Mouse (Mus musculus) large intestine, adult 2 months (tissue): Measurements from ENCODE around the gene Rpl18. TPM values are rescaled to one million over a fixed set of nuclear protein-coding genes. Genes with fewer than 3 reads are reported as not detected.

Experiments used
- DNase-seq: peaks from one replicate; pipeline ENCODE4 v3.0.0-alpha.2; 2012; ENCODE audit warnings: low read depth, low spot score
- WGBS: fragments of 180-500 bp; shearing (Covaris S2); methylation state at CpG from one replicate; pipeline ENCODE4 v1.1.7; 2018; 5-methylcytosine and 5-hydroxymethylcytosine counted together
- polyA plus RNA-seq: library from polyadenylated mRNA; depleted of rRNA; stranded (reverse); fragments of >200 nt; gene quantifications from 2 replicates; pipeline ENCODE4 v1.2.3, GENCODE M21; 2012

The Rpl18 gene
- polyA plus RNA-seq, 1 experiment, result 1,915 TPM

DNA sequence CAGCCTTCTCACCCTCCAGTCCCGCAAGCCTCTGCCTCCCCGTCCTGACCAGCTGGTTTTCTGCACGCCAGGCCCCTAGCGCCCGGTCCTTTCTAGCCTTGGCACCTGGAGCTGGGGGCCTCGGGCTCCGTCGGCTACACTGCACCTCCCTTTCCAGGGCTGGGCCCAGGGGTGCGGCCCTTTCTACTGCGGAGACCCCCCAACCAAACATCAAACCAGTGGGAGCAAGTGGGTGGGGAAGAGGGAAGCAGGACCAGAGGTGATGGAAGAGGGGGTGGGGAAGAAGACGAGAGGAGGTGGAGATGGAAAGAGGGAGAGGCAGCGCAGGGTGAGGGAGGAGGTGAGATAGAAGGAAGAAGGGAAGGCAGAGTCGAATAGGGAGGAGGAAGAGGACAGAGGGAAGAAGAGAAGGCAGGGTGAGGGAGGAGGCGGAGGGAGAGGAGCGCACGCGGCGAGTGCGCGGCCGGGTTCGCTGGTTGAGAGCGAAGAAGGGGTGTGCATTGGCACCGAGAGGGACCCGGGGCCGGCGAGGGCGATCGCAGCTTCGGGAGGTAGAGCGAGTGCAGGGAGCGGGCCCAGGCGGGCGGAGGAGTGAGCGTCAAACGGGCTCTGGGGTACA is 15.6 kb upstream of the Rpl18 start, which contains the start of gene Car11:
Gene Car11 (plus strand): TSS at position 321 of the 619 bp plus-strand sequence.
- no peak for DNase-seq
- 8% methylated on average over 36 of the region's 36 CpGs for WGBS

DNA sequence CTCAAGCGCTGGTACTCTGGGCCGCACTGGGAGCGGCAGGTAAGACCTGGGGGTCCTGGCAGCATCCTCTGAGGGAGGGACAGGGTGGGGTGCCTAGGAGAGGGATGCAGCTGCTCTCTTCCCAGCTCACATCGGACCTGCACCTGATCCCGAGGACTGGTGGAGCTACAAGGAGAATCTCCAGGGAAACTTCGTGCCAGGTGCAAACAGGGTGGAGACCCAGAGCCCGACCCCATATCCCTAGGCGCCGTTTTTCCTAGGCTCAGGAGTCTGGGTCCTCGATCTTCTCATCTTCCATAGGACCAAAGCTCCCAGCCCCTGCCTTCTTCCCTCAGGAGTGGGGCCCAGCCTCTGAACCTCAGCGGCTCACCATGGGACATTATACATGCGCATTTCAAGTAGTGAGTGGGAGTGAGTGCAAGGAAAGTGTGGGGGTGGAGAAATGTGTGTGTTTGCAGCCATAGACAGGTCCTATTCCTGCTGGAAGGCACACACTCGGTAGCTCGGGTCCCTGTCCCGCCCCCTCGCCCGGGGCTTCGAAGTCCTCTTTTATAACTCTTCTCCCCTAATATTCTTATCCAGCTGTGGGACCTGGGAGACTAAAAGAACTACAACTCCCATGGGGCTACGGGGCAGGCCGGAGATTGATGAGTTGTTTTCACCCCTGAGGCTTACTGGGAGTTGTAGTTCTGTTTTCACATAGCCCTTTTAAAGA is 14.8 kb upstream of the Rpl18 start:
- DNase-seq, result no peak
- WGBS, result 3% methylated on average over 20 of the region's 20 CpGs

DNA sequence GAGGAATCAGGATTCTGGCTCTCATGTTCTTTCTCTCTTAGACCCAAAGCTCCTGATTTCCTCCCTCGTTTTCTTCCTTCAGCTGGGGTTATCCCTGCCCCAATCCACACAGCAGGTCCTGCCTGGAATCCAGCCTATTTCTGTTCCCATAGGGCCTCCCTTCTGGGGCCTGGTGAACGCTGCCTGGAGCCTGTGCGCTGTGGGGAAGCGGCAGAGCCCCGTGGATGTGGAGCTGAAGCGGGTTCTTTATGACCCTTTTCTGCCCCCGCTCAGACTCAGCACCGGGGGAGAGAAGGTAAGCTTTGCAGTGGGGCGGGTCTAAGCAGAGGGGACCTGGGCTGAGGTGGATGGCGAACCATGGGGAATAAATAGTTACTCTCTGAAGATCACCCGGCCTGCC is 14.2 kb upstream of the Rpl18 start:
- DNase-seq, result no peak
- 35% methylated on average over 11 of the region's 11 CpGs for WGBS

DNA sequence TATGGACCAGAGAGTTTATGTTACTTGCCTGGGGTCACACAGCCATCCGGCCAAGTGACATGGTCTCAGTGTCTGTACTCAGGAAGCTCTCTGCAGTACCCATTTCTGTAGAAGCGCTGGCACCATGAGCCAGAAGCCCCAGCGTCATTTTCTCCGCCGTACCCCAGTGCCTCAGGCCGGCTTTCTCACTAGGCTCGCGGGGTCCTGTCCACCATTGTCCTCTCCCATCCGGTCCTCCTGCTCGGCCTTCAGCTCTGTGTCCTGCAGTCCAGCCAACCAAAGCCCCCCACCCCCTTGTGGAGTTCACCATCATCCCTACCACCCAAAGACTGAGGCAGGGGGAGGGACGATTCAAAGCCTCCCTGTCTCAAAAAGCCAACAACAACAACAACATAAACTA is 13.7 kb upstream of the Rpl18 start:
- DNase-seq, result no peak
- WGBS, result 87% methylated on average over 11 of the region's 11 CpGs

DNA sequence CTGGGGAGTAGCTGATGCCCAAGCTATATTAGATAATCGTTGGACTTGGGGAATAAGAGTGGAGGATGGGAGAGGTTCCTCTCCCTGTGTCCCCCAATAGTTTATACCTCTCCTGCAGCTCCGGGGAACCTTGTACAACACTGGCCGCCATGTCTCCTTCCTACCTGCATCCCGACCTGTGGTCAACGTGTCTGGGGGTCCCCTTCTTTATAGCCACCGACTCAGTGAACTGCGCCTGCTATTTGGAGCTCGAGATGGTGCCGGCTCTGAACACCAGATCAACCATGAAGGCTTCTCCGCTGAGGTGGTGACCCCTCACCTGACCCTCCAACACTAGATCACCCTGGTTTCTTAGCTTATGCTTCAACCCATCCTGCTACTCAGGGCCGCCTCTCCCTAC is 12.9 kb upstream of the Rpl18 start:
- DNase-seq, result no peak
- 90% methylated on average over 11 of the region's 11 CpGs for WGBS

DNA sequence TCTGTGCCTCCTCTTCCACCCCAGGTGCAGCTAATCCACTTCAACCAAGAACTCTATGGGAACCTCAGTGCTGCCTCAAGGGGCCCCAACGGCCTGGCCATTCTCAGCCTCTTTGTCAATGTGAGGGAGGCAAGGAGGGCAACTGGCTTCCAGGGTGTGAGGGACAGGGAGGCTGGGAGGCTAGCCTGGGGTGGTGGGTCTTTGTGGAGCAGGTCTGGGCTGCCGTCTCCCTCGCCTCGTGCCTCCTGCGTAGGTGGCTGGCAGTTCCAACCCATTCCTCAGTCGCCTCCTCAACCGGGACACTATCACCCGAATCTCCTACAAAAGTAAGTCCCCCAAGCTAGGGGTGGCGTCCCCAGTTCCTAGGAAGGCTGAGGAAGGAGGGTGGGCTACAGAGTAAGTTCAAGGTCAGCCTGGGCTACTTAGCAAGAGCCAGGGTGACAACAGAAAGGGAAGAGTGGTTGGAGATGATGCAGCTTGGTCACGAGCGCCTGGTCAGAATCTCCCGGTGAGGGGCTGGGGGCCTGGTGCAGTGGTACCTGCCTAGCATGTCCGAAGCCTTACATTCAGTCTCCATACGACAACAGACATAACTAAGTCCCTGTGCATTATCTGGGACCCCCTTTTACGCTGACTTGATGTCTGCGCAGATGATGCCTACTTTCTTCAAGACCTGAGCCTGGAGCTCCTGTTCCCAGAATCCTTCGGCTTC is 12.3 kb upstream of the Rpl18 start:
- 92% methylated on average over 17 of the region's 17 CpGs for WGBS
- no peak for DNase-seq

DNA sequence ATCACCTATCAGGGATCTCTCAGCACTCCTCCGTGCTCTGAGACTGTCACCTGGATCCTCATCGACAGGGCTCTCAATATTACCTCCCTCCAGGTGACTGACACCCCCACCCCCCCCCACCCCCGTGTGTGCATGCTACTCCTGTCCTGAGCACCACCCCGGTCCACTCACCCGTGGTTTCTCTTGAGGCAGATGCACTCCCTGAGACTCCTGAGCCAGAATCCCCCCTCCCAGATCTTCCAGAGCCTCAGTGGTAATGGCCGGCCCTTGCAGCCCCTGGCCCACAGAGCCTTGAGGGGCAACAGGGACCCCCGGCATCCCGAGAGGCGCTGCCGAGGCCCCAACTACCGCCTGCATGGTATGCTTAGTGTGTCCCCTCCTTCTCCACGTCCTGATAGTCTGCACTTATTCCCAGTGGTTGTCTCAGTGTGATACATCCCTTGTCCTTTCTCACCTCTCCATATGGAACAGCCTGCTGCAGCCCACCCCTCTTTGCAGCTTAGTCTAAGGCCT is 11.7 kb upstream of the Rpl18 start:
- WGBS, result 35% methylated on average over 12 of the region's 12 CpGs

DNA sequence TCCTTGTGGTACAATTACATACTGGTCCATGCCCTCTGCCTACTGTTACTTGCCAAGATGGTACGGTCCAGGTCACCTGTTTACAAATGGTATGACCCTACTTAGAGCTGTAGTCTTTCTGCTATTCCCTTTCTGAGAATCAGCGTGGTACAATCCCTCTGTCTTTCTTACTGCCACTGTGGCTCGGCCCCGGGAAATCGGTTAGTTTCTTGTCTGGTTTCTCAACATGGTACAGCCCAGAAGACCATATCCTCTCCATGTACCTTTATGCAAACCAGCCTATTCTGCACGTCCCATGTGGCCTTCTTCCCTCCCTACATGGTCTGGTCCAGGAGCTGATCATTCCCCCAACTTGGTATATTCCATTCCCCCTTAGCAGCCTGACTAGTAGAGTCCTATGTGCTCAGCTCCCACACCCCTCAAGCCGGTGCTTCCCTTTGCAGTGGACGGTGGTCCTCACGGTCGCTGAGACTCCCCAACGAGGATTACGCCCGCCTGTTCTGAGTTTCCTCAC is 11.2 kb upstream of the Rpl18 start:
- DNase-seq, result no peak
- under 1% methylated on average over 13 of the region's 13 CpGs for WGBS

More for the DNA sequence above, 11.7 kb upstream of the Rpl18 start:
- DNase-seq, result no peak

DNA sequence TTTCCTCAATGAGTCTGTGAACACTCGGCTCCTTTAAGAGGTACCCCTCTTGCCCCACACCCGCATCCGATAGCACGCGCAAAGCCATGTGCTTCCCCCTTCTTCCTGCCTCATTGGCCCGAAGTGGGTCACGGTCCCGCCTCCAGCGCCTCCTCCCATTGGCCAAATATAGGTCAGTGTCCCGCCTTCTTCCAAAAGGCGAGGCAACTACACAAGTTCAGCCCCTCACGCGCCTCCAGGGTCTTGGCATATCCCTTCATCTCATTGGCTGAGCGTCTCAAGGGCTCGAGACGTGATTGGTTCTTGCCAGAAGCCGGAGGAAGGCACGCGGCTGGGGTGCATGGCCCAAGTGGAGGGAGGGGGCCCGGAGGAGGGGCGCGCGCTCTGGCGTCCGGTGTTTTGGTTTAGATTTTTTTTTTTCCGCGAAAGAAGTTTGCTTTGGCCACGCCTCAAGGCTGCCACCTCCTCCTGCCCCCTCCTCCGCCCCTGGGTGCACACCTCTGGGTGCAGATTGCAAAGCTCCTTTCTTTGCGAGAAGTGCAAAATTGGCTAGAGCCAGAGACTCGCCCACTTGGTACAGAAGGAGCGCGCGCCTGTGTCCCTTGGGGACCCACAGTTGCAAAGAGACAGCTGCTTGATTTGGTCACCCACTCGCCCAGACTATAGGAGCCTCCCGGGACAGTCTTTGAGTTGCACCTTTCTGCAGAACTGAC is 10.4 kb upstream of the Rpl18 start, which contains the start of gene Dbp:
Gene Dbp (plus strand): TSS at position 359 of the 713 bp plus-strand sequence.
- DNase-seq, result no peak
- under 1% methylated on average over 36 of the region's 36 CpGs for WGBS

DNA sequence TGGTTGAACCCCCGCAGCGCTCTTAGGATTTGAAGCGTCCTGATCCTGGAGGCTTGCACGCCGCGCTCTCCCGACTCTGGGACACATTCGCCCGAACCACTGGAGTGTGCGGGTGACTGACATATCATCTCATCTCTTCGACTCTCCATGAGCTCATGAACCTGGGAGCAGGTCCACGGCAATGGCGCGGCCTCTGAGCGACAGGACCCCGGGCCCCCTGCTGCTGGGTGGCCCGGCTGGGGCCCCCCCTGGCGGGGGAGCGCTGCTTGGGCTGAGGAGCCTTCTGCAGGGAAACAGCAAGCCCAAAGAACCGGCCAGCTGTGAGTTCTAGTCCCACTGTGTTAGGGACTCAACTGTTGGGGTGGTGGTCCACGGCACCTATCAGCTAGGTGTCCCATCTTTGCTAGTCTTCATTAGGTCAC is 9.8 kb upstream of the Rpl18 start:
- under 1% methylated on average over 21 of the region's 21 CpGs for WGBS
- DNase-seq, result no peak

DNA sequence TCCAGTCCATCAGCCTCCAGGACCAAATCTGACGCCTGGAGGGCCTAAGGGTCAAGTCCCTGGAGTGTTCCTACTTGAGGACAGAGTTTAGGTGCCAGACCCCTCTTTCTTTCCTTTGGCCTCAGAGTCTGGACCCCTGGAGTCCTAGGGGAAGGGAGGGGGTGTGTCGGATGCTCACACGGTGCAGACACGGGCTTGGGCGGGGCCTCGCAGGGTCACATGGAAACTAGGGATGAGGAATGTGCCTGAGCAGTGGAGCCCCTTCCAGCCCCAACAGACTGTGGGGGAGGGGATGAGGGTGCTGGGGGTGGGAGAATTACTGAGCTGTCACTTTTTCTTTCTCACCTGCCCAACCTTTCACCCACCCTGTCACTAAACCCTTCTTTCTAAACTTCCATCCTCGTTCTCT is 9.4 kb upstream of the Rpl18 start:
- 0% methylated on average over 7 of the region's 7 CpGs for WGBS
- DNase-seq, result no peak

DNA sequence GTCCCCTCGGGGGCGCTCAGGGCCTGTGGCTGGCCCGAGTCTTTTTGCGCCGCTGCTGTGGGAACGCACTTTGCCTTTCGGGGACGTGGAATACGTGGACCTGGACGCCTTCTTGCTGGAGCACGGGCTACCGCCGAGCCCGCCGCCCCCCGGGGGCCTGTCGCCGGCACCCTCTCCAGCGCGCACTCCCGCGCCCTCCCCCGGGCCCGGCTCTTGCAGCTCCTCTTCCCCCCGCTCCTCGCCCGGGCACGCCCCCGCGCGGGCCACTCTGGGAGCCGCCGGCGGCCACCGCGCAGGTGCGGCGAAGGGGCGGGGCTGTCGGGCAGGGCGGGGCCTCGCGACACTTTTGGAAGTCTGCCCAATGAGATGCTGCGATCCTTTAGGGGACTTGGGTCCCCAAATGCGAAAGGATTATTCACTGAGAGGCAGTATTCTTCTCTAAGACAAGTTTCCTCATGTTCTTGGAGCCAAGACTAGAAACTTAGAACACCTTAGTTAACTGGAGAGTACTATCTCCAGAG is 8.5 kb upstream of the Rpl18 start:
- no peak for DNase-seq
- WGBS, result under 1% methylated on average over 41 of the region's 45 CpGs

DNA sequence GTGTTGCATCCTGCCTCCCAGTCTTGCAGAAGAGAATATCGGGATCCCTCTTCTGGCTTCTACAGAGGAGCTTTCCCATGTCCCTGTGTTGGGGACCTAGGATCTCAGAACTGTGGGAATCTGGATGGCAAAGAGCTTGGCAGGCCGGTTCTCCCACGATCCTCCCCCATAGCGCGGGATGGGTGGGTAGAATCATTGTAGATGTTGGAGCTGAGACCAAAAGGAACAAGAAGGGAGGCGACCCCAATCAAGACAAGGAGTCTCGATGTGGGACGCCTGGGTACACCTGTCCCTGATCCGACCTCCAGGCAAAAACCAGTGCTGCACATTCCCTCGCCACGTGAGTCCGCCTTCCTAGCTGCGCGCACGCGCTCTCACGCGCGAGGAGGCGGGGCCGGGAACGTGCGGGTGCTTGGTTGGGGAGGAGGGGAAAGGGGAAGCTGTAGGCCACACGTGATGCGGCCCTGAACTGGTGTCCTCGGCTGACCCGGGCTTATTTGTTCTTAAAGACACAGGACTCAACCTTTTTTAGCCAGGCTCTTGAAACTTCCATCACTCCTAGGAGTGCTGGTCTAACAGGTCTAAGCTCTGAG is 7.8 kb upstream of the Rpl18 start:
- no peak for DNase-seq
- 1% methylated on average over 27 of the region's 27 CpGs for WGBS

DNA sequence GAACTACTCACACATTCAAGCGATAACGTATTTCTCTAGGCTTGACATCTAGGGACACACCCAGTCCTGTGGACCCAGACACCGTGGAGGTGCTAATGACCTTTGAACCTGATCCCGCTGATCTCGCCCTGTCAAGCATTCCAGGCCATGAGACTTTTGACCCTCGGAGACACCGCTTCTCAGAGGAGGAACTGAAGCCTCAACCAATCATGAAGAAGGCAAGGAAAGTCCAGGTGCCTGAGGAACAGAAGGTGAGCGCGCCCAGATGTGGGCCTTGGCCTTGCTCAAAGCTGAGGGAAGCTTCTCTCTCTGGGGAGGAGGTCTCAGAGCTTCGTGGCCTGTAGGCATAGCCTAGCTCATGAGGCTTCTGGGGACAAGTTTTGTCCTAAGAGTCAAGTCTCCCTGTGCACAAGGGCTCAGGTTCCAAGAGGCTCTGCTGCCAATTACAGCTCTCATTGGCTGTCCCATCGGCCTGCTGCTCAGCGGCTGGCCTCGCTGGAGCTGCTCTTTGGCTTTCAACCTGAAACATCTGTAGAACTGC is 7.0 kb upstream of the Rpl18 start:
- DNase-seq, result no peak
- WGBS, result 8% methylated on average over 13 of the region's 13 CpGs

DNA sequence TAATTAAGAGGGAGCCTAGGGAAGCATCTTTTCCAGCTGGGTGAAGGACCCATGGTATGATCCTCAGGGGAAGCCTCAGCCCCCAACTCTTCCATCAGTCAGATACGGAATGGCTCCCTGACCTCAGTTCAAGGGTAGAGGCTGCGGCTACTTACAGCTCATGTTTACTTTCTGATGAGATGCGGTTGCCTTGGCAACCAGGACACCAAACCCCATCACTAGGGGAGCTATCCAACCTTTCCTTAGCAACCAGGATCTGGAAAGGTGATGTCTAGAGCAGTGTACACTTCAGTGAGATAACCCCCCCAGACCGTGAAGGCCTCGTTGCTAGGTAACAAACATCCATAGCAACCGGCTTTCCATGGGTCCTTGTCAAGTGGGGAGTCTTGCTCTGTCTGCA is 6.2 kb upstream of the Rpl18 start:
- no peak for DNase-seq
- 42% methylated on average over 6 of the region's 6 CpGs for WGBS

DNA sequence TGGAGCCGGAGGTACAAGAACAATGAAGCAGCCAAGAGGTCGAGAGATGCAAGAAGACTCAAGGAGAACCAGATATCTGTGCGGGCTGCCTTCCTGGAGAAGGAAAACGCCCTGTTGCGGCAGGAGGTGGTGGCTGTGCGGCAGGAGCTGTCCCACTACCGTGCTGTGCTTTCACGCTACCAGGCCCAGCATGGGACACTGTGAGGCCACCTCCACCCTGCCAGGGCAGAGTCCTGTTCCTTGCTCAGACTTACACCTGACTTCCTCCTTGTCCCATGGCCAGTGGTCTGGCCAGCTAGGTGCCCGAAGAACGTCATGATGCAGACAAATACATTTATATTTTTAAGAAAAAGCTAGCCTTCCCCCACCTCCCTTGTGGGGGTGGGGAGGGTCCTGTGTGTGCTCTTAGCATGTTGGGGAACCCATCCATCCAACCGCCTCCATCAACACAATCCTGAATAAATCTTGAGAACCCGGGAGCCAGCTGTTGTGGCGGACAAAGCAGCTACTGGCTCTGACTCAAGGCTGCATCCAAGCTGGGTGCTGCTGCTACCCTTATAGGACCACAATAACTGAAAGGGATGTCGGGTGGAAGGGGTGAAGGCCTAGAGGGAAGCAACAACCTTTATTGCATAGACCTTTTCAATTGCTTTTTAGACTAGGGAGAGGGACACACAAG is 5.4 kb upstream of the Rpl18 start:
- WGBS, result 60% methylated on average over 14 of the region's 14 CpGs
- no peak for DNase-seq

DNA sequence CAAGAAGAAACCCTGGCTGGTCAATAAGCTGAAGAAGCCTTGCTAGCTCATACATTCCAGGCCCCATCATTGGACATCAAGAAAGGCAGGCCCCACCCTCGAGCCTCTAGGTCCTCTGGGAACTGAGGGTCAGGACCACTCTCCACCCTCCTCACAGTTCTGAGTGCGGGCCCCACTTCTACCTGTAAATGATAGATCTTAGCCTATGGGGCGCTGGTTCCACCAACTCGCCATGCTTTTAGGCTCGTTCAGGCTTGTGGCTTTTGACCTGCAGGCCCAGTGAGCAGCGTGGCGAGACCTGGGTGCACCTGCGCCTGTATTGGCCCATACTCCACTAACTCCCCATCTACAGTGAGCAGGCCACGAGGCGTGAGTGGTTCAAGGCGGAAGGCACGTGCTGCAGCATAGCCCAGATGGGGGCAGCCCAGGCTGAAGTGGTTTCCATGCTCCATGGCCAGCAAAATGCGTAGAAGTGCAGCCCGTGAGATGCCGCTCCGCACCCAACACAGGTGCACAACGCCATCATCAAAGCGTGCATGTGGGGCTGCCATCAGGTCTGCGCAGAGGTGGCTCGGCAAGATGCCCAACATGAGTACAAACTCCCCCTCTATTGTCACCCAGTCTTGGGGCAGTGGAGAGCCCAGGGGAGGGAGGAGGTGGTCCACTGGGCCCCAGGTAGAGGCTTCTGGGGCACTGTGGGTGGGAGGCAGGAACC is 4.6 kb upstream of the Rpl18 start:
- no peak for DNase-seq
- 83% methylated on average over 20 of the region's 20 CpGs for WGBS
